Mouse (Mus musculus): ENCODE measurements at regions not wholly inside any gene's neighbourhood (a gene's known extent, or its start where the extent isn't known, plus 50 kb on each side); places are given as distances from the start of the nearest gene placed in this dataset.
"Not testable (repeated sequence)": the region's sequence is repeated elsewhere in the genome, so short reads cannot be mapped to it uniquely, and the experiment has no call there.

- H3K4me3 ChIP-seq (replicated peaks in 1 of 3; ENCODE audit: low read depth in 2 of 3, low read length in 2 of 3, poor library complexity in 1 of 3); H3K9me3 ChIP-seq (replicated peaks; ENCODE audit: low read length); H3K27me3 ChIP-seq (replicated peaks); in situ Hi-C loops (cut with MboI; ENCODE audit: low pct_ligation_motif_present, low pct_unique_long_range_greater_than_20kb, low sequenced_read_pairs); H3K4me2 ChIP-seq (ENCODE audit: insufficient read depth, low read depth, poor library complexity, severe bottlenecking); H3K9ac ChIP-seq (ENCODE audit: insufficient read depth, low read depth); H3K4me1 ChIP-seq (ENCODE audit: control insufficient read depth in 1 of 2, insufficient read depth in 2 of 2); H3K36me3 ChIP-seq (replicated peaks in 1 of 2; ENCODE audit: control insufficient read depth in 1 of 2, insufficient read depth in 1 of 2, low read length in 1 of 2); dilution Hi-C loops (cut with MboI; ENCODE audit: extremely low pct_ligation_motif_present, extremely low pct_unique_long_range_greater_than_20kb, low sequenced_read_pairs); H3K79me2 ChIP-seq (replicated peaks; ENCODE audit: control insufficient read depth, extremely low read depth, insufficient read depth, poor library complexity, severe bottlenecking); DNase-seq (ENCODE audit: extremely low read depth); H3K27ac ChIP-seq (ENCODE audit: insufficient read depth, low read depth): not testable (repeated sequence)
Measured at GRCm38 (mm10) chr4:145455573-145455972, 55.0 kb upstream of the Zfp990 start.

- H3K36me3 ChIP-seq (replicated peaks in 1 of 2; ENCODE audit: control insufficient read depth in 1 of 2, insufficient read depth in 1 of 2, low read length in 1 of 2): no peaks in the 10 kb centered on the region
- no peaks in the 10 kb centered on the region for H3K27me3 ChIP-seq (replicated peaks)
- dilution Hi-C loops (cut with MboI; ENCODE audit: extremely low pct_ligation_motif_present, extremely low pct_unique_long_range_greater_than_20kb, low sequenced_read_pairs) (no loop called here), in situ Hi-C loops (cut with MboI; ENCODE audit: low pct_ligation_motif_present, low pct_unique_long_range_greater_than_20kb, low sequenced_read_pairs) (no loop called here)
- no peak overlapping the region for H3K27ac ChIP-seq (ENCODE audit: insufficient read depth, low read depth)
- no peak overlapping the region for H3K4me2 ChIP-seq (ENCODE audit: insufficient read depth, low read depth, poor library complexity, severe bottlenecking)
- no peaks in the 10 kb centered on the region for H3K79me2 ChIP-seq (replicated peaks; ENCODE audit: control insufficient read depth, extremely low read depth, insufficient read depth, poor library complexity, severe bottlenecking)
- H3K9ac ChIP-seq (ENCODE audit: insufficient read depth, low read depth): no peak overlapping the region
- no peak for DNase-seq (ENCODE audit: extremely low read depth)
- no peak overlapping the region for H3K4me3 ChIP-seq (replicated peaks in 1 of 3; ENCODE audit: low read depth in 2 of 3, low read length in 2 of 3, poor library complexity in 1 of 3)
- H3K4me1 ChIP-seq (ENCODE audit: control insufficient read depth in 1 of 2, insufficient read depth in 2 of 2): no peaks in the 10 kb centered on the region
- H3K9me3 ChIP-seq (replicated peaks; ENCODE audit: low read length): peaks cover 11% of the 10 kb centered on the region
- TF ChIP-seq MXI1 (IDR thresholded peaks at IDR 0.05; ENCODE audit: low read depth, low read length) (no peak), E2F4 (IDR thresholded peaks at IDR 0.05; ENCODE audit: insufficient replicate concordance, low read depth, low read length) (no peak), TCF12 (IDR thresholded peaks at IDR 0.05; ENCODE audit: low read depth, low read length) (no peak), IRF4 (IDR thresholded peaks at IDR 0.05; ENCODE audit: low read depth, low read length) (no peak), USF2 (conservative IDR thresholded peaks at IDR 0.05; ENCODE audit: low read depth, low read length) (no peak), EP300 (IDR thresholded peaks at IDR 0.05; ENCODE audit: low read length) (no peak), GABPA (IDR thresholded peaks at IDR 0.05; ENCODE audit: insufficient replicate concordance, low read depth, low read length) (no peak)
Measured at GRCm38 (mm10) chr4:145448586-145448985, 62.0 kb upstream of the Zfp990 start.

- H3K9me3 ChIP-seq (replicated peaks; ENCODE audit: low read length); H3K9ac ChIP-seq (ENCODE audit: insufficient read depth, low read depth); in situ Hi-C loops (cut with MboI; ENCODE audit: low pct_ligation_motif_present, low pct_unique_long_range_greater_than_20kb, low sequenced_read_pairs); H3K4me2 ChIP-seq (ENCODE audit: insufficient read depth, low read depth, poor library complexity, severe bottlenecking); dilution Hi-C loops (cut with MboI; ENCODE audit: extremely low pct_ligation_motif_present, extremely low pct_unique_long_range_greater_than_20kb, low sequenced_read_pairs); DNase-seq (ENCODE audit: extremely low read depth); H3K36me3 ChIP-seq (replicated peaks in 1 of 2; ENCODE audit: control insufficient read depth in 1 of 2, insufficient read depth in 1 of 2, low read length in 1 of 2); H3K79me2 ChIP-seq (replicated peaks; ENCODE audit: control insufficient read depth, extremely low read depth, insufficient read depth, poor library complexity, severe bottlenecking); H3K4me1 ChIP-seq (ENCODE audit: control insufficient read depth in 1 of 2, insufficient read depth in 2 of 2); H3K4me3 ChIP-seq (replicated peaks in 1 of 3; ENCODE audit: low read depth in 2 of 3, low read length in 2 of 3, poor library complexity in 1 of 3); H3K27ac ChIP-seq (ENCODE audit: insufficient read depth, low read depth); H3K27me3 ChIP-seq (replicated peaks): not testable (repeated sequence)
Measured at GRCm38 (mm10) chr4:145436718-145437117, 73.8 kb upstream of the Zfp990 start.

- Histone ChIP-seq H3K79me2 (replicated peaks; ENCODE audit: control insufficient read depth, extremely low read depth, insufficient read depth, poor library complexity, severe bottlenecking) (no peaks in the 10 kb centered on the region), H3K9ac (ENCODE audit: insufficient read depth, low read depth) (no peak overlapping the region), H3K27ac (ENCODE audit: insufficient read depth, low read depth) (no peak overlapping the region), H3K9me3 (replicated peaks; ENCODE audit: low read length) (peaks cover 3% of the 10 kb centered on the region), H3K4me2 (ENCODE audit: insufficient read depth, low read depth, poor library complexity, severe bottlenecking) (no peak overlapping the region), H3K4me1 (ENCODE audit: control insufficient read depth in 1 of 2, insufficient read depth in 2 of 2) (no peaks in the 10 kb centered on the region), H3K36me3 (replicated peaks in 1 of 2; ENCODE audit: control insufficient read depth in 1 of 2, insufficient read depth in 1 of 2, low read length in 1 of 2) (no peaks in the 10 kb centered on the region), H3K27me3 (replicated peaks) (no peaks in the 10 kb centered on the region), H3K4me3 (replicated peaks in 1 of 3; ENCODE audit: low read depth in 2 of 3, low read length in 2 of 3, poor library complexity in 1 of 3) (no peak overlapping the region)
- dilution Hi-C loops (cut with MboI; ENCODE audit: extremely low pct_ligation_motif_present, extremely low pct_unique_long_range_greater_than_20kb, low sequenced_read_pairs): no loop called here
- no peak for DNase-seq (ENCODE audit: extremely low read depth)
- in situ Hi-C loops (cut with MboI; ENCODE audit: low pct_ligation_motif_present, low pct_unique_long_range_greater_than_20kb, low sequenced_read_pairs): no loop called here
- no peak for TF ChIP-seq POLR2AphosphoS2 (IDR thresholded peaks at IDR 0.05; ENCODE audit: low read depth, low read length)
- no peak for TF ChIP-seq ZMIZ1 (IDR thresholded peaks at IDR 0.05; ENCODE audit: low read depth, low read length)
Measured at GRCm38 (mm10) chr4:145434519-145434918, 76.0 kb upstream of the Zfp990 start.
